ENCODE assay signal across 10 mouse cellular contexts in the genomic region with DNA sequence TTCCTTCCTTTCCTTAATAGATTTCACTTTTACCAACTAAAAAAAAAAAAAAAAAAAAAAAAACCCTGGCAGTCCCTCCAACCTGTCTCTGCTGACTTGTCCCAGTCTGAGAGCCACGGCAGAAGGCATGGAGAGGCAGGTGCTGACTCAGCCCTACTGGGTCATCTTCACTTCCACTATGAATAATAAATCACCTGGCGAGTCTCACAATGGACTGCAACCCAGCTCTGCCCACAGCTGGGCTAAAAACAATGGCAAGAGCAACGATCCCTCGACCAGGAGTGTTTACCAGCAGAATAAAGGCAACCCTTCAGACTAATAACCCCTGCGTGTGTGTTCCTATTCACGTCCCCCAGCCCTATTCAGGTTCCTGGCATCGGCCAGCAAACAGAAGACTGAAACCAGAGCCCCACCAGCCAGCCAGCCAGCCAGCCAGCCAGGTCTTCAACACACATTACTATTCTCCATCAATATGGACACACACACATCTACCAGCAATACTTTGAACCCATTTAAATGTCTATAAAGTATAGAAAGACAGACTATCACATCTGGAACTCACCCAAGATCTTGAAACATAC. TPM values are rescaled to one million over a fixed set of nuclear protein-coding genes. Genes with fewer than 3 reads are reported as not detected.
DNase-seq lines count a peak whose midpoint lies in the region; ATAC-seq lines count a peak whose summit lies in the region.
"Had no signal": no experiment of that assay in that cellular context is flagged by ENCODE, and none has a peak within 500 bp of the region (broad histone marks: within the 10 kb centered on the region; RNA-seq: fewer than 3 reads in every experiment).

No protein-coding gene starts in this region.

- H3K9ac ChIP-seq in hindbrain, embryonic 12.5 days, result no peak overlapping the region
- no peak overlapping the region for H3K9ac ChIP-seq in hindbrain, embryonic 16.5 days (ENCODE audit: low read depth, low read length)
- peak overlapping the region; percentile 5; the same call in 1 of the 2 replicates for H3K9ac ChIP-seq in midbrain, embryonic 13.5 days (replicated peaks)

- DNase-seq in cerebellum, adult 18-20 months, result peak; percentile 36 to 63
- DNase-seq in cerebellum, adult 9-10 months, result no peak
- DNase-seq in cerebellum, adult 9-11 months, result peak; percentile 44
- no peak for DNase-seq in ovary, postnatal 36 days (ENCODE audit: low spot score)
- no peak for DNase-seq in spleen, adult 18-20 months
- DNase-seq: gastrocnemius, postnatal 14 days; lung, postnatal 10 days had no signal

- H3K9me3 ChIP-seq in hindbrain, embryonic 12.5 days (replicated peaks), result no peaks in the 10 kb centered on the region
- no peaks in the 10 kb centered on the region for H3K9me3 ChIP-seq in hindbrain, embryonic 16.5 days (ENCODE audit: control insufficient read depth, low read length)
- H3K9me3 ChIP-seq in midbrain, embryonic 13.5 days, result no peaks in the 10 kb centered on the region

- 0 out of 2 replicates have a peak overlapping the region, but pooled peaks have one; percentile 11 for H3K4me2 ChIP-seq in hindbrain, embryonic 12.5 days (replicated peaks)
- no peak overlapping the region for H3K4me2 ChIP-seq in hindbrain, embryonic 16.5 days (ENCODE audit: low read length)
- no peak overlapping the region for H3K4me2 ChIP-seq in midbrain, embryonic 13.5 days (replicated peaks)

- no peak overlapping the region for H3K4me3 ChIP-seq in hindbrain, embryonic 12.5 days
- H3K4me3 ChIP-seq in hindbrain, embryonic 16.5 days (ENCODE audit: low read length), result no peak overlapping the region
- no peak overlapping the region for H3K4me3 ChIP-seq in midbrain, embryonic 13.5 days (replicated peaks)

- H3K4me1 ChIP-seq in hindbrain, embryonic 12.5 days, result peaks cover 51% of the 10 kb centered on the region
- peaks cover 49% of the 10 kb centered on the region for H3K4me1 ChIP-seq in hindbrain, embryonic 16.5 days (ENCODE audit: control insufficient read depth, insufficient read depth, low read depth, low read length)
- H3K4me1 ChIP-seq in midbrain, embryonic 13.5 days (replicated peaks), result peaks cover 56% of the 10 kb centered on the region

- no peaks in the 10 kb centered on the region for H3K36me3 ChIP-seq in hindbrain, embryonic 12.5 days
- H3K36me3 ChIP-seq in hindbrain, embryonic 16.5 days (ENCODE audit: control insufficient read depth, insufficient read depth, low read length), result no peaks in the 10 kb centered on the region
- no peaks in the 10 kb centered on the region for H3K36me3 ChIP-seq in midbrain, embryonic 13.5 days

- WGBS in hindbrain, embryonic 12.5 days, result 19% methylated on average over 7 of the region's 7 CpGs
- WGBS in hindbrain, embryonic 16.5 days, result 17% methylated on average over 7 of the region's 7 CpGs
- 22% methylated on average over 7 of the region's 7 CpGs for WGBS in midbrain, embryonic 13.5 days

- H3K27me3 ChIP-seq in hindbrain, embryonic 12.5 days, result no peaks in the 10 kb centered on the region
- H3K27me3 ChIP-seq in hindbrain, embryonic 16.5 days (replicated peaks; ENCODE audit: control insufficient read depth, insufficient read depth, low read length), result no peaks in the 10 kb centered on the region
- no peaks in the 10 kb centered on the region for H3K27me3 ChIP-seq in midbrain, embryonic 13.5 days

- peak overlapping the region; percentile 31; the same call in 1 of the 2 replicates for H3K27ac ChIP-seq in hindbrain, embryonic 12.5 days
- no peak overlapping the region for H3K27ac ChIP-seq in hindbrain, embryonic 16.5 days (ENCODE audit: low read depth, low read length)
- H3K27ac ChIP-seq in midbrain, embryonic 13.5 days, result peak overlapping the region; percentile 56

- ATAC-seq in hindbrain, embryonic 12.5 days (ENCODE audit: low FRiP score), result no peak
- ATAC-seq in hindbrain, embryonic 16.5 days, result no peak
- no peak for ATAC-seq in midbrain, embryonic 13.5 days

RNA-seq across cellular contexts. Expression of a gene that starts 37.0 kb away (rescaled TPM):
- 5.4 and 5.6 TPM in 2 replicates for polyA plus RNA-seq in hindbrain, embryonic 12.5 days (2016; fragmentation: Nextera tagmentation; extraction: Ambion mirVana)
- polyA plus RNA-seq in hindbrain, embryonic 16.5 days (2015; fragmentation: Nextera tagmentation; extraction: Ambion mirVana), result 4.6 and 5.1 TPM in 2 replicates
- 3.6 and 4.2 TPM in 2 replicates for polyA plus RNA-seq in midbrain, embryonic 13.5 days (2015; fragmentation: Nextera tagmentation; extraction: Ambion mirVana)

RNA-seq across cellular contexts. Expression of a gene that starts 37.1 kb away (rescaled TPM):
- polyA plus RNA-seq in hindbrain, embryonic 12.5 days (2016; fragmentation: Nextera tagmentation; extraction: Ambion mirVana), result 8.5 and 10.9 TPM in 2 replicates
- polyA plus RNA-seq in hindbrain, embryonic 16.5 days (2015; fragmentation: Nextera tagmentation; extraction: Ambion mirVana), result 14.6 and 15.1 TPM in 2 replicates
- 9.8 and 11.6 TPM in 2 replicates for polyA plus RNA-seq in midbrain, embryonic 13.5 days (2015; fragmentation: Nextera tagmentation; extraction: Ambion mirVana)

Comparison
In these comparisons a context has a peak if more than half of its experiments do, and no peak if none do; other contexts are left out.
1. DNase-seq: peak in cerebellum, adult 18-20 months (2 of 2) and cerebellum, adult 9-11 months (single experiment); none in cerebellum, adult 9-10 months (single experiment), ovary, postnatal 36 days (single experiment) and spleen, adult 18-20 months (0 of 2).